Mouse (Mus musculus): ENCODE results near the gene Synj2. TPM values are rescaled to one million over a fixed set of nuclear protein-coding genes. Genes with fewer than 3 reads are reported as not detected.

The Synj2 gene
- polyA plus RNA-seq, 1 experiment from 2014 or later: 3.3 TPM

DNA sequence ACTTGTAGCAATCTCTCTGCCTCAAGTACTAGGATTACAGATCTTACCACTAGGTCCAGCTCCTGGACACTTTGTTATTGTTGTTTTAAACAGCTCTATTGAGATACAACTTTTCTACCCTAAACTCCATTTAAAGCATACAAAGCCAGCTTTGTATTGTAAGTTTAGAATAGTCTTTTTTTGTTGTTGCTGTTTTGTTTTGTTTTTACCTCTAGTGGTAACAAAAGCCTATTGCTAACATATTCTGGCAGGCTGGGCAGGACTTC is 57.1 kb downstream of the Synj2 start:
- Histone ChIP-seq H3K9ac (ENCODE audit: low read length) (no peak overlapping the region), H3K4me1 (replicated peaks; ENCODE audit: control insufficient read depth, insufficient read depth) (peaks cover 7% of the 10 kb centered on the region), H3K4me3 (ENCODE audit: low read depth, low read length) (no peak overlapping the region), H3K9me3 (ENCODE audit: control insufficient read depth, low read length) (no peaks in the 10 kb centered on the region), H3K27me3 (ENCODE audit: control insufficient read depth, insufficient read depth, low read length) (no peaks in the 10 kb centered on the region), H3K36me3 (ENCODE audit: control insufficient read depth, insufficient read depth, low read length) (no peaks in the 10 kb centered on the region; the same call in 1 of the 2 replicates), H3K4me2 (replicated peaks; ENCODE audit: low read depth) (no peak overlapping the region), H3K27ac (replicated peaks) (peak overlapping the region; percentile 65)
- ATAC-seq (ENCODE audit: low FRiP score, low TSS enrichment) (no peak), DNase-seq (ENCODE audit: low spot score) (no peak)
- TF ChIP-seq CTCF (IDR thresholded peaks at IDR 0.05; ENCODE audit: low read depth): no peak

GRCm38 (mm10) chr17:5999039-5999543 is 58.0 kb downstream of the Synj2 start:
- ATAC-seq (ENCODE audit: low FRiP score, low TSS enrichment): peak; percentile 33; the same call in 1 of the 2 replicates
- 60% methylated on average over 5 of the region's 5 CpGs for WGBS

DNA sequence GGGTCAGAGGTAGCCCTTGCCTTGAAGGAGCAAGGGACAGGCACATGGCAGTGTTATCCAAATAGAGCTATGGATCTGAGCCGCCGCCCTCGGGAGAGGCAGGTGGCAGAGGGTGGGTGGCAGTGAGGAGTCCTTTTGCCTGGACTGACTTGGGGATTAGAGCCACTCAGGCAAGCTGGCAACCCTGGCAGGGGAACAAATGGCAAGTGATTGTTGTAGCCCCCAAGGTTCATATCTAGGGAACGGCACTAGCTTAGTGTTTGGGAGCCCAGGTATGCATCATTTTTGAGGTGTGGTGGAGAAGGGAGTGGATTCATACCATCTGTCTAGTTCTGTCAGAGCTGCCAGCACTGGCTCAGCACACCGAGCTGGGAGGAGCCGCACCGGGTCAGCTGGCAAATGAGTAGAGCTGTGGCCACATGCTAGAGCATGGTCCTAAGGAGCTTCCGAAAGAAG is 59.8 kb downstream of the Synj2 start:
- H3K27ac ChIP-seq (replicated peaks): no peak overlapping the region
- H3K36me3 ChIP-seq (ENCODE audit: control insufficient read depth, insufficient read depth, low read length): no peaks in the 10 kb centered on the region; the same call in 1 of the 2 replicates
- H3K4me3 ChIP-seq (ENCODE audit: low read depth, low read length): no peak overlapping the region
- H3K4me1 ChIP-seq (replicated peaks; ENCODE audit: control insufficient read depth, insufficient read depth): peaks cover 12% of the 10 kb centered on the region
- ATAC-seq (ENCODE audit: low FRiP score, low TSS enrichment) (no peak), DNase-seq (ENCODE audit: low spot score) (no peak)
- no peak overlapping the region for H3K9ac ChIP-seq (ENCODE audit: low read length)
- TF ChIP-seq EP300 (optimal IDR thresholded peaks at IDR 0.05) (no peak), CTCF (IDR thresholded peaks at IDR 0.05; ENCODE audit: low read depth) (no peak)
- H3K27me3 ChIP-seq (ENCODE audit: control insufficient read depth, insufficient read depth, low read length): no peaks in the 10 kb centered on the region
- no peaks in the 10 kb centered on the region for H3K9me3 ChIP-seq (ENCODE audit: control insufficient read depth, low read length)
- no peak overlapping the region for H3K4me2 ChIP-seq (replicated peaks; ENCODE audit: low read depth)
- 58% methylated on average over 8 of the region's 8 CpGs for WGBS

More at GRCm38 (mm10) chr17:5999039-5999543, 58.0 kb downstream of the Synj2 start:
- Histone ChIP-seq H3K9ac (ENCODE audit: low read length) (no peak overlapping the region), H3K9me3 (ENCODE audit: control insufficient read depth, low read length) (no peaks in the 10 kb centered on the region), H3K27ac (replicated peaks) (0 out of 2 replicates have a peak overlapping the region, but pooled peaks have one; percentile 4), H3K4me2 (replicated peaks; ENCODE audit: low read depth) (no peak overlapping the region), H3K36me3 (ENCODE audit: control insufficient read depth, insufficient read depth, low read length) (no peaks in the 10 kb centered on the region; the same call in 1 of the 2 replicates), H3K4me1 (replicated peaks; ENCODE audit: control insufficient read depth, insufficient read depth) (peaks cover 7% of the 10 kb centered on the region), H3K27me3 (ENCODE audit: control insufficient read depth, insufficient read depth, low read length) (no peaks in the 10 kb centered on the region), H3K4me3 (ENCODE audit: low read depth, low read length) (no peak overlapping the region)
- no peak for DNase-seq (ENCODE audit: low spot score)
- no peak for TF ChIP-seq CTCF (IDR thresholded peaks at IDR 0.05; ENCODE audit: low read depth)
- no peak for TF ChIP-seq EP300 (optimal IDR thresholded peaks at IDR 0.05)

DNA sequence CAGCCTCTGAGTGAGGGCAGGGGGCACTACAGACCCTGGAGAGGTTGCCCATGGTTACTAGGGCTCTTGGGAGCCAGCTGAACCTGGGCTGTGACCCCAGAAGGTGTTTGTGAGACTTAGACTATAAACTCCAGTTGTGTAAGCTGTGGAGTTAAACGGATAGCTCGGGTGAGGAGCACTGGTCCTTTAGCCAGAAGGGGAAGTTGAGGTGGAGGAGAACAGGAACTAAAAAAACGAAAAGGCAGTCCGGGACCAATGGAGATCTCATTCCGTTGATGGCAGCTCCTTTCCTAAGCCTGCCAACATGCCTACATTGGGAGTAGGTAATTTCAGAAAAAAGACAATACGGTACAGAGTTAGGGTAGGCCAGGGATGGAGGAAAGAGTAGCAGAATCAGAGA is 60.3 kb downstream of the Synj2 start:
- whole genome bisulfite sequencing: 81% methylated on average over 6 of the region's 6 CpGs
- no peak overlapping the region for H3K9ac ChIP-seq (ENCODE audit: low read length)
- no peak for DNase-seq (ENCODE audit: low spot score)

DNA sequence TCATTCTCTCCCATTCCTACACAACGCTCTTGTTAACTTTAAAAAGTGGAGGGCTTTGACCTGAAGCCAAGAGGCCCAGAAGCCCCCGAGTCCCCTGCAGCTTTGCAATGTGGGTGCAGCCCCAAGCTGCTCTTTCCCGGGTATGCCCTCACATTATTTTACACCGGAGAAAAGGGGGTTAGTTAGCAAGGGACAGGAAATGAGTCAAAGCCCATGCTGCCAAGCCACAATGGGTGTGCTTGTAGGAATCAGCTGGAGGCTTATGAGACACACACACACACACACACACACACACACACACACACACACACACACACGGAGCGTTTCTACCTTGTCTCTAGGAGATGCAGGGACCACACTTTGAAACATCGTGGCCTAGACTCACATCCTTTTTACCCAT is 60.8 kb downstream of the Synj2 start:
- no peak overlapping the region for H3K4me3 ChIP-seq (ENCODE audit: low read depth, low read length)
- H3K9me3 ChIP-seq (ENCODE audit: control insufficient read depth, low read length): no peaks in the 10 kb centered on the region
- H3K4me1 ChIP-seq (replicated peaks; ENCODE audit: control insufficient read depth, insufficient read depth): peaks cover 16% of the 10 kb centered on the region
- no peaks in the 10 kb centered on the region; the same call in 1 of the 2 replicates for H3K36me3 ChIP-seq (ENCODE audit: control insufficient read depth, insufficient read depth, low read length)
- no peak overlapping the region for H3K27ac ChIP-seq (replicated peaks)
- H3K4me2 ChIP-seq (replicated peaks; ENCODE audit: low read depth): no peak overlapping the region
- ATAC-seq (ENCODE audit: low FRiP score, low TSS enrichment) (no peak), DNase-seq (ENCODE audit: low spot score) (no peak)
- WGBS: 60% methylated on average over 7 of the region's 7 CpGs
- TF ChIP-seq EP300 (optimal IDR thresholded peaks at IDR 0.05) (no peak), CTCF (IDR thresholded peaks at IDR 0.05; ENCODE audit: low read depth) (no peak)
- H3K27me3 ChIP-seq (ENCODE audit: control insufficient read depth, insufficient read depth, low read length): no peaks in the 10 kb centered on the region
- H3K9ac ChIP-seq (ENCODE audit: low read length): no peak overlapping the region

More for the DNA sequence above, 60.3 kb downstream of the Synj2 start:
- H3K4me3 ChIP-seq (ENCODE audit: low read depth, low read length): no peak overlapping the region
- no peak for ATAC-seq (ENCODE audit: low FRiP score, low TSS enrichment)
- H3K27ac ChIP-seq (replicated peaks): no peak overlapping the region
- peaks cover 14% of the 10 kb centered on the region for H3K4me1 ChIP-seq (replicated peaks; ENCODE audit: control insufficient read depth, insufficient read depth)
- TF ChIP-seq CTCF (IDR thresholded peaks at IDR 0.05; ENCODE audit: low read depth) (no peak), EP300 (optimal IDR thresholded peaks at IDR 0.05) (no peak)
- no peaks in the 10 kb centered on the region for H3K9me3 ChIP-seq (ENCODE audit: control insufficient read depth, low read length)
- no peaks in the 10 kb centered on the region; the same call in 1 of the 2 replicates for H3K36me3 ChIP-seq (ENCODE audit: control insufficient read depth, insufficient read depth, low read length)
- no peak overlapping the region for H3K4me2 ChIP-seq (replicated peaks; ENCODE audit: low read depth)
- no peaks in the 10 kb centered on the region for H3K27me3 ChIP-seq (ENCODE audit: control insufficient read depth, insufficient read depth, low read length)

DNA sequence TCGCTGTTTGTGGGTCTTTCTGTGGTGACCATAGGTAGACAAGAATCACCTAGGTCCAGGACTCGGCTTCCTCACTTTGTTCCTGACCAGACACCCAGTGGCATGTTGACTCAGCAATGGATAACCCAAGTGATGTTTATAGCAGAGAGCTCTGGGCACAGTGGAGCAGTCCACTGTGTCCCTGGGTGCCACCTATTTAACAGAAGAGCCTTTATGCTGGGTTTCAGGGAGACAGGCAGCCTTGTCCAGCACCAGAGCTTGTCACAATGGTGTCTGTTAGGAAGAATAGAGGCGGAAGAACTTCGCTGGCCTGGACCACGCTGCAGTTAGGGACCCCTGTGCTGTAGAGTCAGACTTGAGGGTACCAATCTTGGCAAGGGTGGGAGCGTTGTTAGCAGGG is 61.5 kb downstream of the Synj2 start:
- Histone ChIP-seq H3K9ac (ENCODE audit: low read length) (no peak overlapping the region), H3K27ac (replicated peaks) (no peak overlapping the region), H3K4me2 (replicated peaks; ENCODE audit: low read depth) (no peak overlapping the region), H3K9me3 (ENCODE audit: control insufficient read depth, low read length) (no peaks in the 10 kb centered on the region), H3K27me3 (ENCODE audit: control insufficient read depth, insufficient read depth, low read length) (no peaks in the 10 kb centered on the region), H3K4me3 (ENCODE audit: low read depth, low read length) (no peak overlapping the region), H3K4me1 (replicated peaks; ENCODE audit: control insufficient read depth, insufficient read depth) (peaks cover 15% of the 10 kb centered on the region), H3K36me3 (ENCODE audit: control insufficient read depth, insufficient read depth, low read length) (no peaks in the 10 kb centered on the region; the same call in 1 of the 2 replicates)
- TF ChIP-seq EP300 (optimal IDR thresholded peaks at IDR 0.05): no peak
- ATAC-seq (ENCODE audit: low FRiP score, low TSS enrichment) (no peak), DNase-seq (ENCODE audit: low spot score) (no peak)
- 94% methylated on average over 6 of the region's 6 CpGs for whole genome bisulfite sequencing

All from stomach, postnatal 0 days (tissue).